Mouse (Mus musculus) olfactory bulb, adult 2 months (tissue): ENCODE results near the gene Pibf1.

Experiments used
- CTCF ChIP-seq: fragments of 200-500 bp; IDR thresholded peaks from 2 replicates; pipeline ENCODE4 v1.5.1; 2012; ENCODE audit warnings: low read depth, mild to moderate bottlenecking, low read length, moderate library complexity; ENCODE audit not compliant: insufficient read depth
- POLR2A ChIP-seq: fragments of 200-500 bp; IDR thresholded peaks from 2 replicates; pipeline ENCODE4 v1.6.1; 2012; ENCODE audit warnings: mild to moderate bottlenecking, low read depth, low read length, moderate library complexity; ENCODE audit not compliant: insufficient read depth

DNA sequence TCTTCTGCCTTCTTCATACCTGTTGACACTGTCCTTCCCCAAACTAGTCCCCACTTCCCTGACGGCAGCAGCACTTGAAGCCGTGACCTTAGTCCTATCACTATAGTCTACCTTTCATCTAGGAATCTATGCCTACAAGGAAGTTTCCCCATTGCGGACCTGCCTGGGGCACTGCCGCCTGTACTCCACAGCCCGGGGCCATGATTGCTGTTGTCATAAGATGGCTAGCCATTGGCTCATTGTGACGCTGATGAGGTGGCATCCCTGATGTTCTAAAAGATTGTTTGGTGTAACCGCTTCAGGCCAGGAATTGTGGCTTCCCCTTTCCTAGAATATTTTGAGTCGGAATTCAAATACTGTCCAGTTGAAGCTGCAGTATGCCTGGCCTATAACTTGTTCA lies 195.2 kb downstream of the Pibf1 start:
- TF ChIP-seq POLR2A (no peak), CTCF (no peak)
